Mouse (Mus musculus) myocyte (in vitro differentiated cells): ENCODE measurements around the gene Fam83f.

Experiments used
- CEBPB ChIP-seq: IDR thresholded peaks from 2 replicates; pipeline ENCODE4 v1.6.1; 2011; ENCODE audit warnings: mild to moderate bottlenecking, moderate library complexity; ENCODE audit not compliant: poor library complexity, insufficient read depth, severe bottlenecking
- MYOG ChIP-seq, 3 experiments: IDR thresholded peaks; one replicate each; pipeline ENCODE4 v1.6.1; 2011; ENCODE audit warnings: control low read depth in 2 of 3, low read depth in 2 of 3, mild to moderate bottlenecking in 2 of 3; ENCODE audit not compliant: insufficient read length in 2 of 3, control insufficient read depth in 1 of 3, insufficient read depth in 1 of 3
- POLR2A ChIP-seq: IDR thresholded peaks from one replicate; pipeline ENCODE4 v1.6.1; 2011; ENCODE audit warnings: low read depth, mild to moderate bottlenecking, control low read depth, moderate library complexity; ENCODE audit not compliant: insufficient read length
- POLR2AphosphoS2 ChIP-seq: IDR thresholded peaks from one replicate; pipeline ENCODE4 v1.6.1; 2011; ENCODE audit warnings: low read depth, control low read depth; ENCODE audit not compliant: insufficient read length

DNA sequence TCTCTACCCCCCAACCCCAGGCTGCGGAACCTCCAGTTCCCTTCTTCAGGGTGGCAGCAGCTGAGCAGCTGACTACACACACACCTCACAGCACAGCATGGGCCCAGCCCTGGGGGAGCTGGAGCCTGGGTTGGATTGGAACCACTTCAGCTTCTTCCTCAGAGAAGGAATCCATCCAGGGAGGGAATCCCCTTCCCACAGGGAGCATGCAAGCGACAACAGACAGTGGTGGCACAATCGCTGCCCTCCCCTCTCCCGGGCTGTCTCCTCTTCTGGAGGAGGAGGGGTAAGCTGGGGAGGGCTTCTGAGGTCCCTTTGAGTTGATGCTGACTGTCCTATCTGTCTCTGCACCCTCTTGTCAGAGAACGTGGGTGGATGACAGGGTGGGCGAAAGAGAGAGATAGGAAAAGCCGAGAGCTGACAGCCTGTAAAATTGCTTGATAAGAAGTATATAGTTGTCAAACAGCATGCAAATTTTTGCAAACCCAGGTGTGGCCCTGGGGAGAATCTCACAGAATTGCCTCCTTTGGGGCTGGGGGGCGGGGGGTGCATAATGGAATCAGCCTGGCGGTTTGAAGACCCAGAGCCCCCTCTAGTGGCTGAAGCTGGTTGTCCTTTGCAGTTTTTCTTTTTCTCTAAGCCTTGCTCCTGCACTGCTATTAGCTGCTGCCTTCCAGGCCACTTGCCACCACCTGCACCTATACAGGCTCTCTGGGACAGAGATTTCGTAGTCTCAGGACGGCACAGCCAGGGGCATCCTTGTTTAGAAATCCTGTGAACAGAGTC, 22.7 kb downstream of the Fam83f start:
- no peak for TF ChIP-seq MYOG (IDR thresholded peaks at IDR 0.05; ENCODE audit: control insufficient read depth in 1 of 3, insufficient read depth in 1 of 3, insufficient read length in 2 of 3, low read depth in 2 of 3)
- TF ChIP-seq POLR2A: no peak
- TF ChIP-seq POLR2AphosphoS2: no peak
- no peak for TF ChIP-seq CEBPB
